Mouse (Mus musculus) forebrain, embryonic 13.5 days (tissue): ENCODE results near the gene Hist2h4. TPM values are rescaled to one million over a fixed set of nuclear protein-coding genes. Genes with fewer than 3 reads are reported as not detected.

Experiments
- ATAC-seq: fragments of 200-750 bp; cut with Nextera tagmentation; 2 replicates; pipeline ENCODE4 v1.8.0; 2017
- H3K27ac ChIP-seq: fragments of 300-500 bp; sonication (generic); 2 replicates; pipeline ENCODE4 v1.5.1; 2015; ENCODE audit warnings: inconsistent platforms, mild to moderate bottlenecking, moderate library complexity
- H3K27me3 ChIP-seq: fragments of 300-500 bp; sonication (generic); 2 replicates; pipeline ENCODE4 v1.6.1; 2015; ENCODE audit warnings: mild to moderate bottlenecking, inconsistent platforms
- H3K36me3 ChIP-seq: fragments of 300-500 bp; sonication (generic); 2 replicates; pipeline ENCODE4 v1.6.1; 2015; ENCODE audit warnings: mild to moderate bottlenecking, inconsistent platforms; ENCODE audit not compliant: poor library complexity, severe bottlenecking
- H3K4me1 ChIP-seq: fragments of 300-500 bp; sonication (generic); 2 replicates; pipeline ENCODE4 v1.6.1; 2015; ENCODE audit warnings: inconsistent platforms
- H3K4me2 ChIP-seq: fragments of 300-500 bp; sonication (generic); 2 replicates; pipeline ENCODE4 v1.6.1; 2015; ENCODE audit warnings: inconsistent platforms, mild to moderate bottlenecking, moderate library complexity
- H3K4me3 ChIP-seq: fragments of 300-500 bp; sonication (generic); 2 replicates; pipeline ENCODE4 v1.5.1; 2015; ENCODE audit warnings: mild to moderate bottlenecking, inconsistent platforms
- H3K9ac ChIP-seq: fragments of 300-500 bp; sonication (generic); 2 replicates; pipeline ENCODE4 v1.6.1; 2015; ENCODE audit warnings: mild to moderate bottlenecking, inconsistent platforms
- H3K9me3 ChIP-seq: fragments of 300-500 bp; sonication (generic); replicated peaks from 2 replicates; pipeline ENCODE4 v1.6.1; 2016; ENCODE audit warnings: inconsistent platforms
- WGBS: fragments of 180-500 bp; shearing (Covaris S2); methylation state at CpG from one replicate; pipeline ENCODE4 v1.1.7; 2015; 5-methylcytosine and 5-hydroxymethylcytosine counted together
- polyA plus RNA-seq: library from polyadenylated mRNA; unstranded; fragments of >200 nt; fragmentation: Nextera tagmentation; extraction: Ambion mirVana; gene quantifications from 2 replicates; pipeline ENCODE4 v1.2.1, GENCODE M21; 2015

The Hist2h4 gene
- 22.4 and 24.3 TPM in 2 replicates for polyA plus RNA-seq

DNA sequence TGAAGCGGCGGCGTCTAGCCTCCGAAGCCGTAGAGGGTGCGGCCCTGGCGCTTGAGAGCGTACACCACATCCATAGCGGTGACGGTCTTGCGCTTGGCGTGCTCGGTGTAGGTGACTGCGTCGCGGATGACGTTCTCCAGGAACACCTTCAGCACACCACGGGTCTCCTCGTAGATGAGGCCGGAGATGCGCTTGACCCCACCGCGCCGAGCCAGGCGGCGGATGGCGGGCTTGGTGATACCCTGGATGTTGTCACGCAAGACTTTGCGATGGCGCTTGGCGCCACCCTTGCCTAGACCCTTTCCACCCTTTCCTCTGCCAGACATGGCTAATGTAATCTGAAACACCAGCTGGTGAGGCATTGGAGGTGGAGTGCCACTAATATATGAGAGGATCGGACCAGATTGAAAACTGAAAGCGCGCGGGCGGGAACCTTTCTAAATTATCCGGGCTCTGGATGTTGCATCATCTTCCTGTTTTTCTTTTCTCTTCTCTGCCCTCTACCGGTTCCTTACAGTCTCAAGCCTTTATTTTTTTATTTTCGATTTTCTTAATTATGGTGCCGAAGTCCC, at the start of gene Hist2h4:
TSS of gene Hist2h4 (minus strand) at position 333 of the 572 bp plus-strand sequence.
- H3K4me3 ChIP-seq: peak within 1 kb of the TSS; percentile 59
- H3K4me1 ChIP-seq: peaks cover 35% of the 10 kb centered on the region
- H3K9me3 ChIP-seq: no peaks in the 10 kb centered on the region
- no peaks in the 10 kb centered on the region for H3K27me3 ChIP-seq
- 1% methylated on average over 40 of the region's 40 CpGs for WGBS
- H3K9ac ChIP-seq: peak within 1 kb of the TSS; percentile 86
- no peaks in the 10 kb centered on the region for H3K36me3 ChIP-seq
- peak within 1 kb of the TSS; percentile 98 for H3K27ac ChIP-seq
- peak; percentile 91 for ATAC-seq
- peak within 1 kb of the TSS; percentile 74 for H3K4me2 ChIP-seq

DNA sequence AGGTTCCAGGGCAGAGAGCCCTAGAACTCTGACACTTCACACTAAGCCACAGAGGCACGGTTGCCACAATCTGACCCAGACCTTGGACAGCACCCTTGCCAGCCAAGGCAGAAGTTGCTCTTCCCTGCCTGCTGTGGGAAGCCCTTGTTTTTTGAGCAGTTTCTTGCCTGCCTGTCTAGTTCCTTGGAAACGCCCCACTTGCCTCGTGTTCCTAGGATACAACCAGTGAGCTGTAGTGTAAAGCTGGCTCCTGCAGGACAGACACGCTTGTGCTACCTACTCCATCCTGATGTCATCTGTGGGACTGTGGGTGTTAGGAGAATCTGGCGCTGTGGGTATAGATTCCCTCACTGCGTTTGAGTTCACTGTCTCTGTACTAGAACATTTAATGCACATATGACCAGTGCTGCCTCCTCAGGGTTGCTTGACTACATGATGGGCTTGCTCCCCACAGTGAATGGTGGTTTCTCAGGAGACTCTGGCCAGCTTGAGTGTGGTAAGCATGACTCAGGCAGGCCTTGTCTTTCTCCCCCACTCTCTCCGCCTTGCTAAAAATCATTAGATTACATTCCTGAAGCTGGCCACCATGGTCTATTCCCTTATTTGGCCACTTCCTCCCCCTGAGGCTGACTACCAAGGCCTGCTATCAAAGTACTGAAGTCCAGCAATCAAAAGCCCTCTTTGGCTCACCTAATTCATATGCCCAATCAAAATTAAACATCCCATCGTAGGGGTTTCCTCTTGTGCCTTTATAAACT, 49.4 kb upstream of the Hist2h4 start:
- no peak for ATAC-seq
- Histone ChIP-seq H3K27ac (no peak overlapping the region), H3K9ac (no peak overlapping the region), H3K4me3 (no peak overlapping the region), H3K27me3 (no peaks in the 10 kb centered on the region), H3K9me3 (no peaks in the 10 kb centered on the region), H3K4me2 (no peak overlapping the region), H3K36me3 (no peaks in the 10 kb centered on the region), H3K4me1 (no peaks in the 10 kb centered on the region)
- WGBS: 77% methylated on average over 8 of the region's 8 CpGs

DNA sequence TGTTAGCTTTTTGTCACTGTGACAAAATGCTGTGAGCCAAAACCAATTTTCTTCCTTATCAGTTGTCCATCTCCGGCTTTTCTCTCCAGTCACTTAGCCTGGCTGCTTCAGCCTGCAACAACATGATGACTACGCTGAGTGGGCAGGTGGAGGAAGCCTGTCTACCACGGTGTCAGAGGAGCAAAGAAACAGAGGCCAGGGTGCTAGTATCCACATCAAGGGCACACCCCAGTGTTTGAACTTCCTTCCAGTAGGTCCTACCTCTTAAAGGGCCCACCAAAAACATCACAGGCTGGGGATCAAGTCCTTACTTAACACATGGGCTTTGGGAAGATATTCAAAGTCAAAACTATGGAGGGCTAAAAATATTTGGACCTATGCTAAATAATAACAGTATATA, 46.3 kb upstream of the Hist2h4 start:
- no peaks in the 10 kb centered on the region for H3K36me3 ChIP-seq
- peaks cover 5% of the 10 kb centered on the region; the same call in 1 of the 2 replicates for H3K27me3 ChIP-seq
- 75% methylated on average over 3 of the region's 3 CpGs for WGBS

GRCm38 (mm10) chr3:96306506-96306905, 43.4 kb upstream of the Hist2h4 start:
- no peak overlapping the region for H3K4me3 ChIP-seq
- WGBS: 88% methylated on average over 9 of the region's 9 CpGs
- peaks cover 5% of the 10 kb centered on the region; the same call in 1 of the 2 replicates for H3K27me3 ChIP-seq
- H3K9ac ChIP-seq: no peak overlapping the region
- no peak for ATAC-seq
- H3K4me2 ChIP-seq: no peak overlapping the region
- no peak overlapping the region for H3K27ac ChIP-seq
- H3K4me1 ChIP-seq: no peaks in the 10 kb centered on the region
- no peaks in the 10 kb centered on the region for H3K36me3 ChIP-seq
- no peaks in the 10 kb centered on the region for H3K9me3 ChIP-seq

More for the DNA sequence above, 46.3 kb upstream of the Hist2h4 start:
- H3K9me3 ChIP-seq: no peaks in the 10 kb centered on the region
- no peak overlapping the region for H3K4me2 ChIP-seq
- H3K4me3 ChIP-seq: no peak overlapping the region
- no peak overlapping the region for H3K27ac ChIP-seq
- no peak for ATAC-seq
- H3K4me1 ChIP-seq: no peaks in the 10 kb centered on the region
- no peak overlapping the region for H3K9ac ChIP-seq

DNA sequence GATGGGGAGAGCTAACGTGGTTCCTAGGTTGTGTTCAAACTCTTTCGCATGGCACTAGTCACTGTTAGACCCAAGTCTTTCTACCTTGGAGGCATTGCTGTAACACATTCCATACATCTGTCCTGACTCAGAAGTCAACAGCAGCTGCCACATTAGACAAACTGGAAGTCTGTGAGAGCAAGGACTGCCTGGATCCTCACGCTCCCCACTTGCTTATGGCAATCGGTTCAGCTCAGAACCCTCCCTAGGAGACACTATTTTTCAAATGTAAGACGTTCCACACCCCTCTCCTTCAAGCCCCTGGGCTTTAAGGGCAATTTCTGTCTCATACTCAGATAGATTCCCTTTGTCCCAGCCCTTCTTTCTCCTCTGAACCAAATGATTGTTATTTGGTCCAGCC, 39.0 kb upstream of the Hist2h4 start:
- H3K27me3 ChIP-seq: peaks cover 5% of the 10 kb centered on the region; the same call in 1 of the 2 replicates
- H3K27ac ChIP-seq: no peak overlapping the region
- H3K36me3 ChIP-seq: no peaks in the 10 kb centered on the region
- H3K9me3 ChIP-seq: no peaks in the 10 kb centered on the region
- no peak overlapping the region for H3K9ac ChIP-seq
- ATAC-seq: no peak
- H3K4me1 ChIP-seq: no peaks in the 10 kb centered on the region
- 87% methylated on average over 5 of the region's 5 CpGs for WGBS
- H3K4me2 ChIP-seq: no peak overlapping the region
- no peak overlapping the region for H3K4me3 ChIP-seq

GRCm38 (mm10) chr3:96300706-96301529, 37.8 kb upstream of the Hist2h4 start:
- ATAC-seq: no peak
- Histone ChIP-seq H3K4me1 (no peaks in the 10 kb centered on the region), H3K9ac (no peak overlapping the region), H3K27me3 (peaks cover 5% of the 10 kb centered on the region; the same call in 1 of the 2 replicates), H3K4me3 (no peak overlapping the region), H3K36me3 (no peaks in the 10 kb centered on the region), H3K27ac (no peak overlapping the region), H3K4me2 (0 out of 2 replicates have a peak overlapping the region, but pooled peaks have one; percentile 12), H3K9me3 (no peaks in the 10 kb centered on the region)
- WGBS: 78% methylated on average over 26 of the region's 26 CpGs

DNA sequence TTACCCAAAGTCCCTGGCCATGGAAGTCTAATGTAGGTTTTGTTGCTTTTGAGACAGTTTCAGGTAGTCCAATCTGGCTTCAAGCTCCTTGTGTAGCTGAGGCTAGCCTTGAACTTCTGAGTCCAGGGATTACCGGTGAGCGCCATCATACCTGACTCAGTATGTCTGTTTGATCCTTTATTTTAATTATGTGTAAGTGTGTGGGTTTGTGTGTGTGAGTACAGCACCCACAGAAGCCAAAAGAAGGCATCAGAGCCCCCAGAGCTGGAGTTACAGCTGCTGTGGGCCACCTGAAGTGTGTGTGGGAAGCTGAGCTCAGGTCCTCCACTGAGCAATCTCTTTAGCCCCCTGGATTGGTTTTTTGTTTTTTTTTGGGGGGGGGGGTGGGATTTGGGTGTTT, 36.5 kb upstream of the Hist2h4 start:
- ATAC-seq: no peak
- Histone ChIP-seq H3K4me3 (no peak overlapping the region), H3K27ac (no peak overlapping the region), H3K36me3 (no peaks in the 10 kb centered on the region), H3K4me2 (no peak overlapping the region), H3K9me3 (0 out of 2 replicates have a peak, but pooled peaks cover 3% of the 10 kb centered on the region), H3K27me3 (peaks cover 1% of the 10 kb centered on the region; the same call in 1 of the 2 replicates), H3K9ac (no peak overlapping the region), H3K4me1 (no peaks in the 10 kb centered on the region)
- 96% methylated on average over 2 of the region's 2 CpGs for WGBS

DNA sequence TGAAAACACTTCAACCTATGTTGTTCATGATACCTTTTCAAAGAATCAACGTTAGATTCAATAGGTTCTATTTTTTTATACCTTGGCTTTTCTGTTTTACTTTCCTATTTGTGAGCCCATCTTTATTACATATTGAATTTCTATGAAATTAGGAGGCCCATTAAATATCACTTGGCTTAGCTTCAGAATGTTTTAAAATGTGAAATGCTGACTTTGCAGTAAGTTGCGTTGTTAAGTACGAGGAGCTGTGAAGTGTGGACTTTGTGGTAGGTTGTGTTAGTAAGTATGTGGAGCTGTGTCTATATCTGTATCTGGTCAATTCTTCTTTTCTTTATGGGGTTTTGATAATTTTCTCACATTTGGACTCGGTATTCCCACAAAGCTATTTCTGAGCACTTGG, 35.2 kb upstream of the Hist2h4 start:
- 94% methylated on average over 4 of the region's 4 CpGs for WGBS
- Histone ChIP-seq H3K9ac (no peak overlapping the region), H3K4me2 (no peak overlapping the region), H3K4me3 (no peak overlapping the region), H3K9me3 (0 out of 2 replicates have a peak, but pooled peaks cover 3% of the 10 kb centered on the region), H3K27me3 (peaks cover 6% of the 10 kb centered on the region; the same call in 1 of the 2 replicates), H3K27ac (no peak overlapping the region), H3K4me1 (no peaks in the 10 kb centered on the region), H3K36me3 (no peaks in the 10 kb centered on the region)
- ATAC-seq: no peak

GRCm38 (mm10) chr3:96293787-96294186, 30.7 kb upstream of the Hist2h4 start, which contains the start of gene Fcgr1:
Gene Fcgr1, minus strand, starts transcription at chr3:96293969.
- H3K4me2 ChIP-seq: no peak within 1 kb of the TSS
- H3K4me3 ChIP-seq: no peak within 1 kb of the TSS
- H3K4me1 ChIP-seq: no peaks in the 10 kb centered on the region
- WGBS: 77% methylated on average over 4 of the region's 4 CpGs
- H3K27ac ChIP-seq: no peak within 1 kb of the TSS
- H3K9me3 ChIP-seq: 0 out of 2 replicates have a peak, but pooled peaks cover 3% of the 10 kb centered on the region
- no peaks in the 10 kb centered on the region for H3K36me3 ChIP-seq
- no peak for ATAC-seq
- H3K9ac ChIP-seq: no peak within 1 kb of the TSS
- peaks cover 6% of the 10 kb centered on the region; the same call in 1 of the 2 replicates for H3K27me3 ChIP-seq

DNA sequence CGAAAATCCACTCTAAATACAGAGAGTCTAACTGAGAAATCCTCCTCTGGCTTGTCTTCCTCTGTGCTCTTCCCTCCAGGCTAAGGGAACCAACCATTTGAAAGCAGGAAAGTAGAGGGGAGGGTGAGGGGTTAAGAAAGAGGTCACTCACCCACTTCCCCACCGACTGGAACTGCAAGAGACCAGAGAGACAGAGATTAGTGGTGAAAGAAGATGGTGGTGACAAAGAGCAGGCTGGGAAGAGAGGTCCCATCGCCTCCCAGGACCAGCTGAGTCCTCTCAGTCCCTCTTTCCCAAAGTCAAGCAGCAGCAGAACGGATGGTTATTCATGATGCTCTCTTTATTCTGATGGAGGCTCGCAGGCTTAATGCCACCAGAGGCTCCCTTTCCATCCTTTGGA, 30.3 kb upstream of the Hist2h4 start:
- Histone ChIP-seq H3K9me3 (0 out of 2 replicates have a peak, but pooled peaks cover 3% of the 10 kb centered on the region), H3K9ac (no peak overlapping the region), H3K4me3 (no peak overlapping the region), H3K36me3 (no peaks in the 10 kb centered on the region), H3K27ac (no peak overlapping the region), H3K27me3 (peaks cover 6% of the 10 kb centered on the region; the same call in 1 of the 2 replicates), H3K4me1 (no peaks in the 10 kb centered on the region), H3K4me2 (no peak overlapping the region)
- no peak for ATAC-seq
- WGBS: 50% methylated on average over 5 of the region's 5 CpGs

- 72% methylated on average over 6 of the region's 6 CpGs for WGBS
- H3K36me3 ChIP-seq: no peaks in the 10 kb centered on the region
- H3K4me1 ChIP-seq: no peaks in the 10 kb centered on the region
These were observed 29.5 kb upstream of the Hist2h4 start for GRCm38 (mm10) chr3:96292641-96293040.

More at GRCm38 (mm10) chr3:96292641-96293040, 29.5 kb upstream of the Hist2h4 start:
- 0 out of 2 replicates have a peak, but pooled peaks cover 3% of the 10 kb centered on the region for H3K9me3 ChIP-seq
- no peak for ATAC-seq
- no peak overlapping the region for H3K27ac ChIP-seq
- no peak overlapping the region for H3K4me2 ChIP-seq
- H3K4me3 ChIP-seq: no peak overlapping the region
- H3K27me3 ChIP-seq: peaks cover 6% of the 10 kb centered on the region; the same call in 1 of the 2 replicates
- no peak overlapping the region for H3K9ac ChIP-seq
